Mouse (Mus musculus) heart, embryonic 14.5 days (tissue): ENCODE measurements around the gene Pbx2. TPM values are rescaled to one million over a fixed set of nuclear protein-coding genes. Genes with fewer than 3 reads are reported as not detected.

Experiments
- ATAC-seq: fragments of 200-750 bp; cut with Nextera tagmentation; 2 replicates; pipeline ENCODE4 v1.8.0; 2017; ENCODE audit warnings: low read depth, moderate TSS enrichment; ENCODE audit not compliant: insufficient number of reproducible peaks, insufficient read depth, low FRiP score
- H3K27ac ChIP-seq, 2 experiments: fragments of 200-500 bp in 1 of 2; fragments of 300-500 bp in 1 of 2; sonication (generic) in 1 of 2; replicated peaks in 1 of 2; 2 replicates each; pipeline ENCODE4 v1.5.1; 2012 to 2014; ENCODE audit warnings: low read depth in 2 of 2, low read length in 2 of 2, control low read depth in 1 of 2, mild to moderate bottlenecking in 1 of 2, mixed read lengths in 1 of 2; ENCODE audit not compliant: control insufficient read depth in 1 of 2, insufficient read depth in 1 of 2
- H3K27me3 ChIP-seq: fragments of 300-500 bp; sonication (generic); 2 replicates; pipeline ENCODE4 v1.6.1; 2014; ENCODE audit warnings: mild to moderate bottlenecking, low read length, control low read depth; ENCODE audit not compliant: control insufficient read depth, insufficient read depth
- H3K36me3 ChIP-seq: fragments of 300-500 bp; sonication (generic); 2 replicates; pipeline ENCODE4 v1.6.1; 2014; ENCODE audit warnings: mild to moderate bottlenecking, control low read depth, low read length, mixed read lengths; ENCODE audit not compliant: control insufficient read depth, insufficient read depth
- H3K4me1 ChIP-seq, 2 experiments: fragments of 200-500 bp in 1 of 2; fragments of 300-500 bp in 1 of 2; sonication (generic) in 1 of 2; 2 replicates each; pipeline ENCODE4 v1.6.1; 2012 to 2014; ENCODE audit warnings: low read length in 2 of 2, control low read depth in 1 of 2, mixed read lengths in 1 of 2; ENCODE audit not compliant: control insufficient read depth in 2 of 2, insufficient read depth in 2 of 2
- H3K4me2 ChIP-seq: fragments of 300-500 bp; sonication (generic); 2 replicates; pipeline ENCODE4 v1.6.1; 2014; ENCODE audit warnings: mild to moderate bottlenecking, low read length
- H3K4me3 ChIP-seq, 2 experiments: fragments of 200-500 bp in 1 of 2; fragments of 300-500 bp in 1 of 2; sonication (generic) in 1 of 2; 2 replicates each; pipeline ENCODE4 v1.5.1; 2012 to 2014; ENCODE audit warnings: low read length in 2 of 2, mild to moderate bottlenecking in 2 of 2, control low read depth in 1 of 2, low read depth in 1 of 2, moderate library complexity in 1 of 2; ENCODE audit not compliant: control insufficient read depth in 1 of 2, insufficient read depth in 1 of 2
- H3K9ac ChIP-seq: fragments of 300-500 bp; sonication (generic); 2 replicates; pipeline ENCODE4 v1.6.1; 2014; ENCODE audit warnings: mild to moderate bottlenecking, low read length
- H3K9me3 ChIP-seq: fragments of 300-500 bp; sonication (generic); 2 replicates; pipeline ENCODE4 v1.6.1; 2016; ENCODE audit warnings: low read length, control low read depth; ENCODE audit not compliant: control insufficient read depth
- WGBS: fragments of 180-500 bp; shearing (Covaris S2); extraction: QIAGEN DNeasy Blood & Tissue Kit; methylation state at CpG from one replicate; pipeline ENCODE4 v1.1.7; 2014; 5-methylcytosine and 5-hydroxymethylcytosine counted together
- polyA plus RNA-seq: library from polyadenylated mRNA; unstranded; fragments of >200 nt; fragmentation: Nextera tagmentation; extraction: Ambion mirVana; gene quantifications from 2 replicates; pipeline ENCODE4 v1.2.1, GENCODE M21; 2014

The Pbx2 gene
- polyA plus RNA-seq, 1 experiment from 2014 or later: 7.9 TPM

DNA sequence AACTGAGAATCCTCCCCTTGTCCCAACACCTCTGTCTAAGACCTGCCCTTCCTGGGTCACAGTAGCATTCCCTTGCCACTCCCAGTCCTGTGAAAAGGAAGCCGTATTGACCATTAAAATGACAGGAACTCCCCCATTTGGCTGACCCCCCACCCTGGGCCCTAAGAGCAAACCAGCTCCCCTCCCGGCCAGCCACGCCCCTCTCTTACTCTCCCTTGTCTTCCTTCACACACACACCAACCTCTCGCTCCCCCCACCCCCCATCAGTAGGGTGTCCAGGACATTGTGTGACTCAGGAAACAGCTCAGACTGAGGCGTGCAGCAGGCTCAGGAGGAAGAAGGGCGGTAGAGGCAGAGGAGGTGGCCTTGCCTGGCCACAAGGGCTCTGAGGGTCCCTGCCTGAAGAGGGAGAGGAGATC is 27.1 kb upstream of the Pbx2 start, which contains the start of gene Notch4:
Gene Notch4 (plus strand): TSS at position 266 of the 419 bp plus-strand sequence.
- peak; percentile 74 for ATAC-seq
- peaks cover 8 to 11% of the 10 kb centered on the region in 2 experiments for H3K4me1 ChIP-seq
- H3K9ac ChIP-seq: peak within 1 kb of the TSS; percentile 66
- 10% methylated on average over 6 of the region's 6 CpGs for WGBS
- H3K27me3 ChIP-seq: no peaks in the 10 kb centered on the region
- H3K4me3 ChIP-seq: peak within 1 kb of the TSS; percentile 18 to 28
- H3K36me3 ChIP-seq: no peaks in the 10 kb centered on the region
- 0 out of 2 replicates have a peak, but pooled peaks cover 2% of the 10 kb centered on the region for H3K9me3 ChIP-seq
- peak within 1 kb of the TSS; percentile 55 for H3K4me2 ChIP-seq
- H3K27ac ChIP-seq: peak within 1 kb of the TSS; percentile 52 to 82

DNA sequence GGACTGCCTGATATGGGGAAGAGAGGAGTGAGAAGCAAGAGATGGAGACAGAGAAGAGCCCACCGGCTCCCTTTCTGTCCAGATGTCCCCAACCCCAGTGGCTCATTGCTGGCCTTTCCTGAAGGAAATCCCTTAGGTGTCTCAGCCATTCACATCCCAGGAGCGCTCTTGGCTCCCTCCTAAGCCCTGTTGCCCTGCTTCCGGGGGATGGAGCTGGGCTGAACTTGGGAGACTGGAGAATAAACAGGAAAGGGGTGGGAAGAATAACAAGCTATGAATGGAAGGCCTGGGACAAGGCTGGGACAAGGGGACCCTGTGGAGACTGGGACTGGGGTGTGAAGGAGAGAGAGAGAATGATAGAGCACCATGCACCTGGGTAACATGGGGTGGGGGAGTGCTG is 26.3 kb upstream of the Pbx2 start:
- Histone ChIP-seq H3K4me2 (peak overlapping the region; percentile 55), H3K36me3 (0 out of 2 replicates have a peak, but pooled peaks cover under 1% of the 10 kb centered on the region), H3K9ac (peak overlapping the region; percentile 66), H3K27me3 (no peaks in the 10 kb centered on the region), H3K9me3 (0 out of 2 replicates have a peak, but pooled peaks cover 2% of the 10 kb centered on the region), H3K4me1 (peaks cover 8 to 11% of the 10 kb centered on the region in 2 experiments), H3K4me3 (peak overlapping the region; percentile 18 to 28), H3K27ac (peak overlapping the region; percentile 52 to 82)
- peak; percentile 70 for ATAC-seq
- WGBS: 29% methylated on average over 3 of the region's 3 CpGs

DNA sequence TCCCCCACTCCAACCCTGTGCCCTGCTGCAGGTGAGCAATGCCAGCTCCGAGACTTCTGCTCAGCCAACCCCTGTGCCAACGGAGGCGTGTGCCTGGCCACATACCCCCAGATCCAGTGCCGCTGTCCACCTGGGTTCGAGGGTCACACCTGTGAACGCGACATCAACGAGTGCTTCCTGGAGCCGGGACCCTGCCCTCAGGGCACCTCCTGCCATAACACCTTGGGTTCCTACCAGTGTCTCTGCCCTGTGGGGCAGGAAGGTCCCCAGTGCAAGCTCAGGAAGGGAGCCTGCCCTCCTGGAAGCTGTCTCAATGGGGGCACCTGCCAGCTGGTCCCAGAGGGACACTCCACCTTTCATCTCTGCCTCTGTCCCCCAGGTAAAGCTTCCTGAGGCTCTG is 23.8 kb upstream of the Pbx2 start:
- no peak overlapping the region for H3K9ac ChIP-seq
- no peak overlapping the region for H3K4me3 ChIP-seq
- 0 out of 2 replicates have a peak, but pooled peaks cover 5% of the 10 kb centered on the region for H3K9me3 ChIP-seq
- H3K36me3 ChIP-seq: 0 out of 2 replicates have a peak, but pooled peaks cover 2% of the 10 kb centered on the region
- H3K27me3 ChIP-seq: no peaks in the 10 kb centered on the region
- H3K4me1 ChIP-seq: peaks cover 8 to 11% of the 10 kb centered on the region in 2 experiments
- WGBS: 54% methylated on average over 9 of the region's 9 CpGs
- no peak overlapping the region for H3K4me2 ChIP-seq
- ATAC-seq: no peak
- H3K27ac ChIP-seq: no peak overlapping the region

DNA sequence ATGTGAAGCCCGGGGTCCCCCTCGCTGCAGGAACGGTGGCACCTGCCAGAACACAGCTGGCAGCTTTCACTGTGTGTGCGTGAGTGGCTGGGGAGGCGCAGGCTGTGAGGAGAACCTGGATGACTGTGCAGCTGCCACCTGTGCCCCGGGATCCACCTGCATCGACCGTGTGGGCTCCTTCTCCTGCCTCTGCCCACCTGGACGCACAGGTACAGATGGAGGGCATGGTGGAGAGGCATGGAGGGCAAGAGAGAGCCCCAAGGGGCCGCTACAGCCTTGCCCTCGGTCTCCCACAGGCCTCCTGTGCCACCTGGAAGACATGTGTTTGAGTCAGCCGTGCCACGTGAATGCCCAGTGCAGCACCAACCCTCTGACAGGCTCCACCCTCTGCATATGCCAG is 22.6 kb upstream of the Pbx2 start:
- H3K27ac ChIP-seq: no peak overlapping the region
- no peak for ATAC-seq
- no peak overlapping the region for H3K9ac ChIP-seq
- H3K4me1 ChIP-seq: peaks cover 8 to 11% of the 10 kb centered on the region in 2 experiments
- 82% methylated on average over 13 of the region's 13 CpGs for WGBS
- 0 out of 2 replicates have a peak, but pooled peaks cover 5% of the 10 kb centered on the region for H3K9me3 ChIP-seq
- H3K4me2 ChIP-seq: no peak overlapping the region
- no peaks in the 10 kb centered on the region for H3K27me3 ChIP-seq
- H3K36me3 ChIP-seq: 0 out of 2 replicates have a peak, but pooled peaks cover 2% of the 10 kb centered on the region
- H3K4me3 ChIP-seq: no peak overlapping the region

DNA sequence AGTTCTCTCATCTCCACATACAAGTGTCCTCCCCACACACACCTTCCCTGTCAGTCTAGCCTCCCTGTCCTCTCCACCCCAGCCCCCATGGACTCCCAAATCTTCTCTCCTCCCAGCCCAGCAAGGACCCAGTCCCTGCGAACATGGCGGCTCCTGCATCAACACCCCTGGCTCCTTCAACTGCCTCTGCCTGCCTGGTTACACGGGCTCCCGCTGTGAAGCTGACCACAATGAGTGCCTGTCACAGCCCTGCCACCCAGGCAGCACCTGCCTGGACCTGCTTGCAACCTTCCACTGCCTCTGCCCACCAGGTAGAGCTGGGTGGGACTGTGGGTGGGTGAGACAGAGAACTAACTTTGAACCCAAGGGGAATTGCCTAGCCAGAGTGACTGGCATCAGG is 21.1 kb upstream of the Pbx2 start:
- Histone ChIP-seq H3K27ac (no peak overlapping the region), H3K36me3 (peaks cover 2% of the 10 kb centered on the region; the same call in 1 of the 2 replicates), H3K4me2 (no peak overlapping the region), H3K9ac (no peak overlapping the region), H3K4me1 (0 out of 4 replicates have a peak, but pooled peaks cover 0 to 3% of the 10 kb centered on the region in 2 experiments), H3K4me3 (no peak overlapping the region), H3K27me3 (no peaks in the 10 kb centered on the region), H3K9me3 (0 out of 2 replicates have a peak, but pooled peaks cover 5% of the 10 kb centered on the region)
- ATAC-seq: no peak
- WGBS: 67% methylated on average over 4 of the region's 4 CpGs

DNA sequence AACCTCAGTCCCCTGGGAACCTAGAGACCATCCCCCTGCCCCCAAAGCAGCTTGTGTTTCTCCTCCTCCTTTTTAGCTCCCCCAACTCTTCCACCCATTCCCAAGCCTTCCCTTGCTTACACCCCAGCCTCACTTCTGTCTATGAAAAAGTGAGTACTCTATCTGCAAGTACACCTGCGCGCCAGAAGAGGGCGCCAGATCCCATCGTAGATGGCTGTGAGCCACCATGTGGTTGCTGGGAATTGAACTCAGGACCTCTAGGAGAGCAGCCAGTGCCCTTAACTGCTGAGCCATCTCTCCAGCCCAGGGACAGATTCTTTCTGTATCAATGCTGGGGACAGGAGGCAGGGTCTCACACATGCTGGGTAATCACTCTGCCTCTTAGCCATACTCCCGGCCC is 19.2 kb upstream of the Pbx2 start:
- Histone ChIP-seq H3K27me3 (no peaks in the 10 kb centered on the region), H3K36me3 (peaks cover 2% of the 10 kb centered on the region), H3K27ac (no peak overlapping the region), H3K4me1 (no peaks in the 10 kb centered on the region), H3K4me3 (no peak overlapping the region), H3K4me2 (no peak overlapping the region), H3K9me3 (0 out of 2 replicates have a peak, but pooled peaks cover 5% of the 10 kb centered on the region), H3K9ac (no peak overlapping the region)
- no peak for ATAC-seq
- 13% methylated on average over 5 of the region's 5 CpGs for WGBS

DNA sequence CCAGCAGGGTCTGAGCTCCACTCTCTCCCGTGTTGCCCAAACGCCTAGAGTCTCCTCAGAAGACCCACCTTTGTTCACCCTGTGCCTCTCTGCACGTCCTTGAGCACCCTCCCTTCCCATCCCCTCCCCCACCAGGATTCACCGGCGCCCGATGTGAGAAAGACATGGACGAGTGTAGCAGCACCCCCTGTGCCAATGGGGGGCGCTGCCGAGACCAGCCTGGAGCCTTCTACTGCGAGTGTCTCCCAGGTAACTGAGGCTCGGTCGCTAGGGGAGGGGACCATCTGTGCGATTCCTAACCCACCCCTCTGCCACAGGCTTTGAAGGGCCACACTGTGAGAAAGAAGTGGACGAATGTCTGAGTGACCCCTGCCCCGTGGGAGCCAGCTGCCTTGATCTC is 18.7 kb upstream of the Pbx2 start:
- Histone ChIP-seq H3K9ac (no peak overlapping the region), H3K27ac (no peak overlapping the region), H3K4me2 (no peak overlapping the region), H3K27me3 (no peaks in the 10 kb centered on the region), H3K4me1 (no peaks in the 10 kb centered on the region), H3K9me3 (0 out of 2 replicates have a peak, but pooled peaks cover 5% of the 10 kb centered on the region), H3K4me3 (no peak overlapping the region), H3K36me3 (peaks cover 2% of the 10 kb centered on the region)
- no peak for ATAC-seq
- WGBS: 21% methylated on average over 15 of the region's 15 CpGs

DNA sequence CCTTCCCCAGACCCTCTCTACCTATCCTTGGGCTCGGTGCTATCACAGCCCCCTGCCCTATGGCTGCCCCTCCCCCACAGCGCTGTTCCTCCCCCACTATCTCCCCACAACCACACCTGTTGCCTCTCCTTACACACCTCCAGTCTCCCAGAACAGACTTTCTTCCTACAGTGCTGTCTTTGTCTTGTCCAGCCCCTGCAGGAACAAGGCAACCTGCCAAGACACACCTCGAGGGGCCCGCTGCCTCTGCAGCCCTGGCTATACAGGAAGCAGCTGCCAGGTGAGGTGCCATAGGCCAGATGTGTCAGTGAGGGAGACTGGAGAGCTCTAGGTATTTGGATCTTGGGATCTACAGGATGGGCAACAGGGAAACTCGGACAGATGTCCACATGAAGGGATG is 14.5 kb upstream of the Pbx2 start:
- H3K9me3 ChIP-seq: 0 out of 2 replicates have a peak, but pooled peaks cover 5% of the 10 kb centered on the region
- H3K4me3 ChIP-seq: no peak overlapping the region
- WGBS: 60% methylated on average over 5 of the region's 5 CpGs
- ATAC-seq: no peak
- no peaks in the 10 kb centered on the region for H3K27me3 ChIP-seq
- no peaks in the 10 kb centered on the region; the same call in none of the 2 replicates for H3K36me3 ChIP-seq
- no peaks in the 10 kb centered on the region for H3K4me1 ChIP-seq
- H3K9ac ChIP-seq: no peak overlapping the region
- H3K27ac ChIP-seq: no peak overlapping the region
- H3K4me2 ChIP-seq: no peak overlapping the region
